Mouse (Mus musculus): ENCODE results near the gene Twnk. TPM values are rescaled to one million over a fixed set of nuclear protein-coding genes. Genes with fewer than 3 reads are reported as not detected.

Gene Twnk
- polyA plus RNA-seq, 1 experiment = 7.2 TPM

- WGBS = 71% methylated on average over 6 of the region's 6 CpGs
- no peak for TF ChIP-seq POLR2A (IDR thresholded peaks at IDR 0.05; ENCODE audit: borderline replicate concordance, extremely low read depth, low read depth, low read length)
- no peak for TF ChIP-seq CTCF (IDR thresholded peaks at IDR 0.05; ENCODE audit: insufficient read depth, low read length)
- no peak for DNase-seq
Observed at GRCm38 (mm10) chr19:45054892-45055690, 49.6 kb downstream of the Twnk start.

GRCm38 (mm10) chr19:45056364-45056763 is 50.9 kb downstream of the Twnk start:
- H3K4me1 ChIP-seq (ENCODE audit: control insufficient read depth, insufficient read depth, low read length) = peaks cover 13% of the 10 kb centered on the region
- no peak overlapping the region for H3K4me3 ChIP-seq (replicated peaks; ENCODE audit: extremely low read depth, low read depth, low read length)
- TF ChIP-seq CTCF (IDR thresholded peaks at IDR 0.05; ENCODE audit: insufficient read depth, low read length) (peak; percentile 42; the same call in 1 of the 2 replicates), POLR2A (IDR thresholded peaks at IDR 0.05; ENCODE audit: borderline replicate concordance, extremely low read depth, low read depth, low read length) (no peak)
- 31% methylated on average over 4 of the region's 4 CpGs for WGBS
- peak; percentile 18 for DNase-seq

More at GRCm38 (mm10) chr19:45054892-45055690, 49.6 kb downstream of the Twnk start:
- H3K4me3 ChIP-seq (replicated peaks; ENCODE audit: extremely low read depth, low read depth, low read length) = no peak overlapping the region
- H3K4me1 ChIP-seq (ENCODE audit: control insufficient read depth, insufficient read depth, low read length) = peaks cover 13% of the 10 kb centered on the region

- peak overlapping the region; percentile 19 for H3K4me3 ChIP-seq (replicated peaks; ENCODE audit: extremely low read depth, low read depth, low read length)
- WGBS = 37% methylated on average over 7 of the region's 7 CpGs
- TF ChIP-seq POLR2A (IDR thresholded peaks at IDR 0.05; ENCODE audit: borderline replicate concordance, extremely low read depth, low read depth, low read length) (no peak), CTCF (IDR thresholded peaks at IDR 0.05; ENCODE audit: insufficient read depth, low read length) (no peak)
- H3K4me1 ChIP-seq (ENCODE audit: control insufficient read depth, insufficient read depth, low read length) = peaks cover 13% of the 10 kb centered on the region
- DNase-seq = peak; percentile 26
Observed at GRCm38 (mm10) chr19:45056908-45057698, 51.6 kb downstream of the Twnk start.

- TF ChIP-seq CTCF (IDR thresholded peaks at IDR 0.05; ENCODE audit: insufficient read depth, low read length) = no peak
- no peak for TF ChIP-seq POLR2A (IDR thresholded peaks at IDR 0.05; ENCODE audit: borderline replicate concordance, extremely low read depth, low read depth, low read length)
Observed at GRCm38 (mm10) chr19:45057724-45058112, 52.3 kb downstream of the Twnk start.

GRCm38 (mm10) chr19:45058113-45058839 is 52.8 kb downstream of the Twnk start:
- peak; percentile 95 for DNase-seq
- under 1% methylated on average over 34 of the region's 34 CpGs for WGBS
- Histone ChIP-seq H3K4me1 (ENCODE audit: control insufficient read depth, insufficient read depth, low read length) (peaks cover 13% of the 10 kb centered on the region), H3K4me3 (replicated peaks; ENCODE audit: extremely low read depth, low read depth, low read length) (peak overlapping the region; percentile 89)
- TF ChIP-seq POLR2A (IDR thresholded peaks at IDR 0.05; ENCODE audit: borderline replicate concordance, extremely low read depth, low read depth, low read length) (peak; percentile 79), CTCF (IDR thresholded peaks at IDR 0.05; ENCODE audit: insufficient read depth, low read length) (no peak)

More at GRCm38 (mm10) chr19:45057724-45058112, 52.3 kb downstream of the Twnk start:
- H3K4me3 ChIP-seq (replicated peaks; ENCODE audit: extremely low read depth, low read depth, low read length) = peak overlapping the region; percentile 89
- no peak for DNase-seq
- WGBS = 17% methylated on average over 7 of the region's 7 CpGs
- H3K4me1 ChIP-seq (ENCODE audit: control insufficient read depth, insufficient read depth, low read length) = peaks cover 13% of the 10 kb centered on the region

GRCm38 (mm10) chr19:45058841-45059240 is 53.4 kb downstream of the Twnk start:
- WGBS = 1% methylated on average over 14 of the region's 14 CpGs
- peaks cover 13% of the 10 kb centered on the region for H3K4me1 ChIP-seq (ENCODE audit: control insufficient read depth, insufficient read depth, low read length)
- TF ChIP-seq POLR2A (IDR thresholded peaks at IDR 0.05; ENCODE audit: borderline replicate concordance, extremely low read depth, low read depth, low read length) (no peak), CTCF (IDR thresholded peaks at IDR 0.05; ENCODE audit: insufficient read depth, low read length) (no peak)
- peak overlapping the region; percentile 64 for H3K4me3 ChIP-seq (replicated peaks; ENCODE audit: extremely low read depth, low read depth, low read length)
- peak; percentile 37 for DNase-seq

Other genes with a start within 250 kb of the Twnk start
- not detected in 2 replicates for gene Pax2, start 249.6 kb upstream of the Twnk start, polyA plus RNA-seq (2012; rRNA removed)
- gene Slf2, start 74.5 kb upstream of the Twnk start, polyA plus RNA-seq (2012; rRNA removed) = 24.3 and 61.4 TPM in 2 replicates
- 9.1 and 10.6 TPM in 2 replicates for gene Sema4g, start 16.6 kb upstream of the Twnk start, polyA plus RNA-seq (2012; rRNA removed)
- 50.1 and 78.0 TPM in 2 replicates for gene Mrpl43, start 779 bp downstream of the Twnk start, polyA plus RNA-seq (2012; rRNA removed)
- gene Lzts2, start 8.8 kb downstream of the Twnk start, polyA plus RNA-seq (2012; rRNA removed) = 143 TPM in 2 replicates
- 0.64 and 1.2 TPM in 2 replicates for gene Pdzd7, start 40.1 kb downstream of the Twnk start, polyA plus RNA-seq (2012; rRNA removed)
- 61.8 and 84.2 TPM in 2 replicates for gene Sfxn3, start 41.8 kb downstream of the Twnk start, polyA plus RNA-seq (2012; rRNA removed)
- gene Kazald1, start 69.6 kb downstream of the Twnk start, polyA plus RNA-seq (2012; rRNA removed) = 10.4 and 11.0 TPM in 2 replicates
- gene Tlx1, start 145.0 kb downstream of the Twnk start, polyA plus RNA-seq (2012; rRNA removed) = not detected in 2 replicates
- gene Lbx1, start 230.1 kb downstream of the Twnk start, polyA plus RNA-seq (2012; rRNA removed) = 0.05 and 0.09 TPM in 2 replicates